Mouse (Mus musculus) heart, embryonic 13.5 days (tissue): ENCODE data around the gene Glod4. TPM values are rescaled to one million over a fixed set of nuclear protein-coding genes. Genes with fewer than 3 reads are reported as not detected.

ENCODE experiments used
- ATAC-seq: fragments of 200-750 bp; cut with Nextera tagmentation; 2 replicates; pipeline ENCODE4 v1.8.0; 2017; ENCODE audit warnings: moderate TSS enrichment; ENCODE audit not compliant: insufficient number of reproducible peaks, low FRiP score, low TSS enrichment; ENCODE audit errors: extremely low read depth
- H3K27ac ChIP-seq: fragments of 300-500 bp; sonication (generic); replicated peaks from 2 replicates; pipeline ENCODE4 v1.5.1; 2015; ENCODE audit warnings: moderate library complexity, mild to moderate bottlenecking, inconsistent platforms
- H3K27me3 ChIP-seq: fragments of 300-500 bp; sonication (generic); replicated peaks from 2 replicates; pipeline ENCODE4 v1.6.1; 2015; ENCODE audit warnings: mild to moderate bottlenecking, inconsistent platforms
- H3K36me3 ChIP-seq: fragments of 300-500 bp; sonication (generic); 2 replicates; pipeline ENCODE4 v1.6.1; 2015; ENCODE audit warnings: mild to moderate bottlenecking, inconsistent platforms
- H3K4me1 ChIP-seq: fragments of 300-500 bp; sonication (generic); 2 replicates; pipeline ENCODE4 v1.6.1; 2015; ENCODE audit warnings: inconsistent platforms
- H3K4me2 ChIP-seq: fragments of 300-500 bp; sonication (generic); 2 replicates; pipeline ENCODE4 v1.6.1; 2015; ENCODE audit warnings: inconsistent platforms, mild to moderate bottlenecking, moderate library complexity
- H3K4me3 ChIP-seq: fragments of 300-500 bp; sonication (generic); 2 replicates; pipeline ENCODE4 v1.5.1; 2015; ENCODE audit warnings: moderate library complexity, mild to moderate bottlenecking, inconsistent platforms
- H3K9ac ChIP-seq: fragments of 300-500 bp; sonication (generic); 2 replicates; pipeline ENCODE4 v1.6.1; 2015; ENCODE audit warnings: inconsistent platforms, mild to moderate bottlenecking, moderate library complexity
- H3K9me3 ChIP-seq: fragments of 300-500 bp; sonication (generic); 2 replicates; pipeline ENCODE4 v1.6.1; 2016; ENCODE audit warnings: inconsistent platforms
- WGBS: fragments of 180-500 bp; shearing (Covaris S2); methylation state at CpG from one replicate; pipeline ENCODE4 v1.1.7; 2015; ENCODE audit warnings: mixed read lengths; 5-methylcytosine and 5-hydroxymethylcytosine counted together
- polyA plus RNA-seq: library from polyadenylated mRNA; unstranded; fragments of >200 nt; fragmentation: Nextera tagmentation; extraction: Ambion mirVana; gene quantifications from 2 replicates; pipeline ENCODE4 v1.2.1, GENCODE M21; 2015

Glod4 gene
- polyA plus RNA-seq, 1 experiment from 2014 or later, result 114 TPM

GRCm38 (mm10) chr11:76135641-76136437 is 107.7 kb downstream of the Glod4 start:
- H3K36me3 ChIP-seq, result peaks cover 57% of the 10 kb centered on the region
- H3K4me3 ChIP-seq, result no peak overlapping the region
- H3K27ac ChIP-seq, result no peak overlapping the region
- no peak overlapping the region for H3K4me2 ChIP-seq
- peaks cover 2% of the 10 kb centered on the region for H3K4me1 ChIP-seq
- WGBS, result 76% methylated on average over 7 of the region's 7 CpGs
- no peak for ATAC-seq
- H3K9ac ChIP-seq, result no peak overlapping the region
- no peaks in the 10 kb centered on the region for H3K9me3 ChIP-seq
- no peaks in the 10 kb centered on the region for H3K27me3 ChIP-seq

GRCm38 (mm10) chr11:76130859-76131258 is 112.7 kb downstream of the Glod4 start:
- Histone ChIP-seq H3K27ac (0 out of 2 replicates have a peak overlapping the region, but pooled peaks have one; percentile 42), H3K4me2 (no peak overlapping the region), H3K9ac (no peak overlapping the region), H3K4me3 (no peak overlapping the region), H3K27me3 (no peaks in the 10 kb centered on the region), H3K36me3 (peaks cover 37% of the 10 kb centered on the region), H3K4me1 (peaks cover 22% of the 10 kb centered on the region), H3K9me3 (no peaks in the 10 kb centered on the region)
- WGBS, result 61% methylated on average over 5 of the region's 5 CpGs
- ATAC-seq, result no peak

- no peaks in the 10 kb centered on the region for H3K9me3 ChIP-seq
- peak overlapping the region; percentile 45; the same call in 1 of the 2 replicates for H3K9ac ChIP-seq
- H3K4me1 ChIP-seq, result peaks cover 58% of the 10 kb centered on the region
- 0 out of 2 replicates have a peak overlapping the region, but pooled peaks have one; percentile 8 for H3K4me3 ChIP-seq
- 22% methylated on average over 8 of the region's 8 CpGs for WGBS
- peak; percentile 61; the same call in 1 of the 2 replicates for ATAC-seq
- no peaks in the 10 kb centered on the region for H3K27me3 ChIP-seq
- peaks cover 18% of the 10 kb centered on the region for H3K36me3 ChIP-seq
- peak overlapping the region; percentile 92 for H3K27ac ChIP-seq
- peak overlapping the region; percentile 59 for H3K4me2 ChIP-seq
Measured at GRCm38 (mm10) chr11:76125386-76125785, 118.1 kb downstream of the Glod4 start.

- Histone ChIP-seq H3K9me3 (no peaks in the 10 kb centered on the region), H3K4me1 (peaks cover 54% of the 10 kb centered on the region), H3K36me3 (peaks cover 22% of the 10 kb centered on the region), H3K4me2 (no peak overlapping the region), H3K9ac (no peak overlapping the region), H3K4me3 (no peak overlapping the region), H3K27me3 (no peaks in the 10 kb centered on the region), H3K27ac (no peak overlapping the region)
- 96% methylated on average over 1 of the region's 1 CpGs for WGBS
- no peak for ATAC-seq
Measured at GRCm38 (mm10) chr11:76123517-76123916, 120.0 kb downstream of the Glod4 start.

GRCm38 (mm10) chr11:76122571-76122970 is 121.0 kb downstream of the Glod4 start:
- Histone ChIP-seq H3K27ac (no peak overlapping the region), H3K36me3 (peaks cover 30% of the 10 kb centered on the region), H3K27me3 (no peaks in the 10 kb centered on the region), H3K4me3 (no peak overlapping the region), H3K4me2 (no peak overlapping the region), H3K9me3 (no peaks in the 10 kb centered on the region), H3K9ac (no peak overlapping the region), H3K4me1 (peaks cover 54% of the 10 kb centered on the region)
- ATAC-seq, result no peak
- 80% methylated on average over 2 of the region's 2 CpGs for WGBS

- peaks cover 42% of the 10 kb centered on the region for H3K36me3 ChIP-seq
- no peak overlapping the region for H3K4me2 ChIP-seq
- no peak overlapping the region for H3K4me3 ChIP-seq
- H3K9me3 ChIP-seq, result no peaks in the 10 kb centered on the region
- H3K4me1 ChIP-seq, result peaks cover 49% of the 10 kb centered on the region
- H3K27me3 ChIP-seq, result no peaks in the 10 kb centered on the region
- H3K27ac ChIP-seq, result peak overlapping the region; percentile 30; the same call in 1 of the 2 replicates
- WGBS, result 79% methylated on average over 4 of the region's 4 CpGs
- no peak for ATAC-seq
- no peak overlapping the region for H3K9ac ChIP-seq
Measured at GRCm38 (mm10) chr11:76121086-76121485, 122.4 kb downstream of the Glod4 start.

- Histone ChIP-seq H3K27ac (peak overlapping the region; percentile 30), H3K9me3 (no peaks in the 10 kb centered on the region), H3K4me2 (no peak overlapping the region), H3K4me3 (no peak overlapping the region), H3K27me3 (no peaks in the 10 kb centered on the region), H3K9ac (no peak overlapping the region), H3K4me1 (peaks cover 43% of the 10 kb centered on the region), H3K36me3 (peaks cover 48% of the 10 kb centered on the region)
- WGBS, result 40% methylated on average over 10 of the region's 10 CpGs
- no peak for ATAC-seq
Measured at GRCm38 (mm10) chr11:76120407-76120901, 123.1 kb downstream of the Glod4 start.

GRCm38 (mm10) chr11:76110416-76110815 is 133.1 kb downstream of the Glod4 start:
- ATAC-seq, result no peak; the same call in 1 of the 2 replicates
- WGBS, result 87% methylated on average over 3 of the region's 3 CpGs
- 0 out of 2 replicates have a peak, but pooled peaks cover 3% of the 10 kb centered on the region for H3K4me1 ChIP-seq

GRCm38 (mm10) chr11:76106551-76107496 is 136.7 kb downstream of the Glod4 start:
- Histone ChIP-seq H3K9me3 (no peaks in the 10 kb centered on the region), H3K27me3 (no peaks in the 10 kb centered on the region), H3K4me1 (peaks cover 5% of the 10 kb centered on the region), H3K4me2 (no peak overlapping the region), H3K9ac (no peak overlapping the region), H3K36me3 (peaks cover 19% of the 10 kb centered on the region), H3K27ac (peak overlapping the region; percentile 9; the same call in 1 of the 2 replicates), H3K4me3 (no peak overlapping the region)
- no peak for ATAC-seq
- WGBS, result 76% methylated on average over 11 of the region's 11 CpGs

More at GRCm38 (mm10) chr11:76110416-76110815, 133.1 kb downstream of the Glod4 start:
- no peak overlapping the region for H3K4me2 ChIP-seq
- H3K36me3 ChIP-seq, result peaks cover 42% of the 10 kb centered on the region
- H3K4me3 ChIP-seq, result no peak overlapping the region
- no peaks in the 10 kb centered on the region for H3K9me3 ChIP-seq
- H3K9ac ChIP-seq, result no peak overlapping the region
- H3K27ac ChIP-seq, result no peak overlapping the region
- no peaks in the 10 kb centered on the region for H3K27me3 ChIP-seq

- Histone ChIP-seq H3K4me2 (no peak overlapping the region), H3K27me3 (no peaks in the 10 kb centered on the region), H3K4me3 (no peak overlapping the region), H3K36me3 (peaks cover 24% of the 10 kb centered on the region), H3K9ac (no peak overlapping the region), H3K27ac (peak overlapping the region; percentile 50), H3K9me3 (0 out of 2 replicates have a peak, but pooled peaks cover 3% of the 10 kb centered on the region), H3K4me1 (peaks cover 34% of the 10 kb centered on the region)
- ATAC-seq, result no peak
Measured at GRCm38 (mm10) chr11:76101154-76101553, 142.4 kb downstream of the Glod4 start.
